8 mouse cellular contexts compared by ENCODE assay signal in the genomic region with DNA sequence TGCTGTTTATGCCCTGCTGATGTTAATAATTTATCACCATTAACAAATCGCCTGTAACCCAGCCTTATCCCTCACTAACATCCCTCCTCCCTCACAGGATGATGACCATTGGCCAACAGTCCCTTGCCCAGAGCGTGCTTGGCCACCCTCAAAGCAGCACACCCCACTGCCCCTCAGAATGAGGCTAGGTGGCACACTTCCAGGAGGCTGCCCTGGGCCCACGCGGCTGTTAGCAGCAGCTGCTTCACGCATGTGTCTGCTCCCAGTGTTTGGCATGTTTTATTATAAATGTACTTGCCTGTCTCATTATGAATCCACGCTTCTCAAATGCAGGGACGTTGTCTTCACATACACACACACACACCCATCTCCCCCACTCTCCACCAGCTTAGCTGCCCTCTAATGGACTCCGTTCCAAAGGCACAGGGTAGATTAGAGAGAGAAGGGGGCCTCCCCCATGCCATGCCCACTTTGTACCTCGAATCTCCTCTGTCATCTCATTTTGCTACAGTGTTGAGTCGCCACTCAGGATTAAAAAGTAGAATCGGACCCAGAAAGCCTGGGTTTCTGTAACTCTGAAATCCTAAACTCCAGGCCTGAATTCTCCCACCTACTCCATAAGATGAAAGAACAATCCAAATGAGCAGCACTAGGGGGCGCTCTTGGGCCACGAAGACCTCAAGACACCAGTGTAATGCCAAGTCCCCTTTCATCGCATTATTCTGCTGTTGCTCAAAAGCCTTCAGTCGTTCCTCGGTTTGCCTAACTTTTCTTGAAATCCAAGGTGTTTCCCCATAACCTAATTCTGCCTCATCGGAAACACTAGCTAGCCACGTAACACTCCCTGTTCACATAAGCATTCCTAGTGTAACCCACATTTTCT. TPM values are rescaled to one million over a fixed set of nuclear protein-coding genes. Genes with fewer than 3 reads are reported as not detected.
DNase-seq lines count a peak whose midpoint lies in the region; ATAC-seq and TF ChIP-seq lines count a peak whose summit lies in the region.

No protein-coding gene starts in this region.

- H3K27me3 ChIP-seq in forebrain, embryonic 13.5 days: peaks cover 6% of the 10 kb centered on the region; the same call in 1 of the 2 replicates
- no peaks in the 10 kb centered on the region for H3K27me3 ChIP-seq in heart, postnatal 0 days (ENCODE audit: control insufficient read depth, insufficient read depth, low read length)
- H3K27me3 ChIP-seq in liver, postnatal 0 days (ENCODE audit: insufficient read depth, low read length): peaks cover 8% of the 10 kb centered on the region; the same call in 1 of the 2 replicates

- 34% methylated on average over 18 of the region's 18 CpGs for WGBS in forebrain, embryonic 13.5 days
- WGBS in heart, postnatal 0 days: 30% methylated on average over 18 of the region's 18 CpGs
- WGBS in large intestine, adult 2 months: 30% methylated on average over 18 of the region's 18 CpGs
- WGBS in liver, postnatal 0 days (ENCODE audit: insufficient replicate concordance): 34% methylated on average over 18 of the region's 18 CpGs

- 0 out of 2 replicates have a peak overlapping the region, but pooled peaks have one; percentile 2 for H3K9ac ChIP-seq in forebrain, embryonic 13.5 days
- H3K9ac ChIP-seq in heart, postnatal 0 days (replicated peaks; ENCODE audit: low read depth, low read length): no peak overlapping the region
- H3K9ac ChIP-seq in liver, postnatal 0 days (replicated peaks): no peak overlapping the region

- H3K4me1 ChIP-seq in forebrain, embryonic 13.5 days: peaks cover 31% of the 10 kb centered on the region
- H3K4me1 ChIP-seq in heart, postnatal 0 days (ENCODE audit: control insufficient read depth, insufficient read depth): peaks cover 18% of the 10 kb centered on the region
- H3K4me1 ChIP-seq in liver, postnatal 0 days (ENCODE audit: insufficient read depth): peaks cover 20% of the 10 kb centered on the region

- no peak for TF ChIP-seq EP300 in heart, postnatal 0 days (IDR thresholded peaks at IDR 0.05; ENCODE audit: low read depth)
- no peak for TF ChIP-seq EP300 in liver, postnatal 0 days (IDR thresholded peaks at IDR 0.05; ENCODE audit: low read depth)

- no peaks in the 10 kb centered on the region for H3K36me3 ChIP-seq in forebrain, embryonic 13.5 days (ENCODE audit: poor library complexity, severe bottlenecking)
- no peaks in the 10 kb centered on the region for H3K36me3 ChIP-seq in heart, postnatal 0 days (replicated peaks; ENCODE audit: control insufficient read depth, insufficient read depth, low read length)
- no peaks in the 10 kb centered on the region for H3K36me3 ChIP-seq in liver, postnatal 0 days (replicated peaks; ENCODE audit: insufficient read depth, low read length)

- peak; percentile 74; the same call in 1 of the 2 replicates for ATAC-seq in cerebellum, adult (ENCODE audit: insufficient number of reproducible peaks, low FRiP score, low TSS enrichment)
- ATAC-seq in forebrain, embryonic 13.5 days: peak; percentile 70
- ATAC-seq in heart, postnatal 0 days (ENCODE audit: insufficient read depth, low read depth): no peak
- ATAC-seq in liver, postnatal 0 days: peak; percentile 43
- peak; percentile 66 for ATAC-seq in neutrophil, adult 5-6 weeks (ENCODE audit: extremely low read depth, insufficient number of reproducible peaks, low FRiP score, poor library complexity, severe bottlenecking)

- H3K9me3 ChIP-seq in forebrain, embryonic 13.5 days (replicated peaks): no peaks in the 10 kb centered on the region
- no peaks in the 10 kb centered on the region for H3K9me3 ChIP-seq in heart, postnatal 0 days (replicated peaks; ENCODE audit: control insufficient read depth, low read length)
- no peaks in the 10 kb centered on the region for H3K9me3 ChIP-seq in liver, postnatal 0 days (ENCODE audit: low read length)

- H3K4me2 ChIP-seq in forebrain, embryonic 13.5 days: peak overlapping the region; percentile 34
- peak overlapping the region; percentile 47 for H3K4me2 ChIP-seq in heart, postnatal 0 days (ENCODE audit: low read depth, low read length)
- H3K4me2 ChIP-seq in liver, postnatal 0 days (ENCODE audit: low read depth, low read length): peak overlapping the region; percentile 53

- no peak overlapping the region for H3K4me3 ChIP-seq in forebrain, embryonic 13.5 days
- H3K4me3 ChIP-seq in heart, postnatal 0 days (ENCODE audit: low read depth, low read length): peak overlapping the region; percentile 16; the same call in 1 of the 2 replicates
- peak overlapping the region; percentile 9; the same call in 1 of the 2 replicates for H3K4me3 ChIP-seq in liver, postnatal 0 days (ENCODE audit: low read depth, low read length)

- peak; percentile 92 for TF ChIP-seq CTCF in heart, postnatal 0 days (IDR thresholded peaks at IDR 0.05; ENCODE audit: low read depth)
- peak; percentile 93 for TF ChIP-seq CTCF in liver, postnatal 0 days (IDR thresholded peaks at IDR 0.05; ENCODE audit: low read depth)

- H3K27ac ChIP-seq in forebrain, embryonic 13.5 days: no peak overlapping the region
- peak overlapping the region; percentile 77 for H3K27ac ChIP-seq in heart, postnatal 0 days (ENCODE audit: low read depth)
- peak overlapping the region; percentile 68; the same call in 1 of the 2 replicates for H3K27ac ChIP-seq in liver, postnatal 0 days (ENCODE audit: low read depth)

- peak; percentile 67 for DNase-seq in MEL-GATA-1-ER (ENCODE audit: extremely low read depth, low read depth)
- DNase-seq in heart, postnatal 0 days (ENCODE audit: low spot score): peak; percentile 84
- DNase-seq in large intestine, adult 2 months (ENCODE audit: low read depth, low spot score): peak; percentile 76
- peak; percentile 87 for DNase-seq in liver, postnatal 0 days
- DNase-seq in thymus, postnatal 14 days: peak; percentile 88

RNA-seq across cellular contexts. Expression of gene Mcam, which starts 8.5 kb away (rescaled TPM):
- 15.6 and 16.7 TPM in 2 replicates for polyA plus RNA-seq in forebrain, embryonic 13.5 days (2015; fragmentation: Nextera tagmentation; extraction: Ambion mirVana)
- total RNA-seq in heart, postnatal 0 days (2014; rRNA removed; ENCODE audit: low replicate concordance): 190 and 209 TPM in 2 replicates
- 47.1 and 54.2 TPM in 2 replicates for polyA plus RNA-seq in heart, postnatal 0 days (2015; fragmentation: Nextera tagmentation; extraction: Ambion mirVana)
- 32.1 and 37.5 TPM in 2 replicates for polyA plus RNA-seq in large intestine, adult 2 months (2012; rRNA removed)
- 4.2 and 4.5 TPM in 2 replicates for polyA plus RNA-seq in liver, postnatal 0 days (2015; fragmentation: Nextera tagmentation; extraction: Ambion mirVana)
- 2.1 and 2.7 TPM in 2 replicates for total RNA-seq in neutrophil, adult 5-6 weeks (2017)

RNA-seq across cellular contexts. Expression of gene Rnf26, which starts 12.5 kb away (rescaled TPM):
- polyA plus RNA-seq in forebrain, embryonic 13.5 days (2015; fragmentation: Nextera tagmentation; extraction: Ambion mirVana): 45.7 and 50.1 TPM in 2 replicates
- total RNA-seq in heart, postnatal 0 days (2014; rRNA removed; ENCODE audit: low replicate concordance): 13.0 and 16.6 TPM in 2 replicates
- polyA plus RNA-seq in heart, postnatal 0 days (2015; fragmentation: Nextera tagmentation; extraction: Ambion mirVana): 13.7 and 14.1 TPM in 2 replicates
- polyA plus RNA-seq in large intestine, adult 2 months (2012; rRNA removed): 26.0 and 26.8 TPM in 2 replicates
- 17.9 and 18.8 TPM in 2 replicates for polyA plus RNA-seq in liver, postnatal 0 days (2015; fragmentation: Nextera tagmentation; extraction: Ambion mirVana)
- total RNA-seq in neutrophil, adult 5-6 weeks (2017): 3.8 and 7.2 TPM in 2 replicates

RNA-seq across cellular contexts. Expression of gene Gm49380, which starts 12.5 kb away (rescaled TPM):
- 0.19 TPM in 1 of 2 replicates, not detected in the other for polyA plus RNA-seq in forebrain, embryonic 13.5 days (2015; fragmentation: Nextera tagmentation; extraction: Ambion mirVana)
- not detected in 2 replicates for total RNA-seq in heart, postnatal 0 days (2014; rRNA removed; ENCODE audit: low replicate concordance)
- polyA plus RNA-seq in heart, postnatal 0 days (2015; fragmentation: Nextera tagmentation; extraction: Ambion mirVana): 0.10 TPM in 1 of 2 replicates, not detected in the other
- polyA plus RNA-seq in large intestine, adult 2 months (2012; rRNA removed): not detected in 2 replicates
- not detected in 2 replicates for polyA plus RNA-seq in liver, postnatal 0 days (2015; fragmentation: Nextera tagmentation; extraction: Ambion mirVana)
- total RNA-seq in neutrophil, adult 5-6 weeks (2017): not detected in 2 replicates

RNA-seq across cellular contexts. Expression of gene C1qtnf5, which starts 18.7 kb away (rescaled TPM):
- polyA plus RNA-seq in forebrain, embryonic 13.5 days (2015; fragmentation: Nextera tagmentation; extraction: Ambion mirVana): 1.0 and 1.2 TPM in 2 replicates
- total RNA-seq in heart, postnatal 0 days (2014; rRNA removed; ENCODE audit: low replicate concordance): 9.0 TPM in 2 replicates
- polyA plus RNA-seq in heart, postnatal 0 days (2015; fragmentation: Nextera tagmentation; extraction: Ambion mirVana): 4.1 and 4.5 TPM in 2 replicates
- 5.6 and 6.0 TPM in 2 replicates for polyA plus RNA-seq in large intestine, adult 2 months (2012; rRNA removed)
- 1.0 and 1.3 TPM in 2 replicates for polyA plus RNA-seq in liver, postnatal 0 days (2015; fragmentation: Nextera tagmentation; extraction: Ambion mirVana)
- not detected in 2 replicates for total RNA-seq in neutrophil, adult 5-6 weeks (2017)

RNA-seq across cellular contexts. Expression of gene Mfrp, which starts 24.3 kb away (rescaled TPM):
- polyA plus RNA-seq in forebrain, embryonic 13.5 days (2015; fragmentation: Nextera tagmentation; extraction: Ambion mirVana): 0.06 and 0.23 TPM in 2 replicates
- not detected in 2 replicates for total RNA-seq in heart, postnatal 0 days (2014; rRNA removed; ENCODE audit: low replicate concordance)
- polyA plus RNA-seq in heart, postnatal 0 days (2015; fragmentation: Nextera tagmentation; extraction: Ambion mirVana): not detected in 2 replicates
- polyA plus RNA-seq in large intestine, adult 2 months (2012; rRNA removed): 0.03 TPM in 1 of 2 replicates, not detected in the other
- not detected in 2 replicates for polyA plus RNA-seq in liver, postnatal 0 days (2015; fragmentation: Nextera tagmentation; extraction: Ambion mirVana)
- total RNA-seq in neutrophil, adult 5-6 weeks (2017): not detected in 2 replicates
